Mouse (Mus musculus): Measurements from ENCODE around the gene Klhdc1.

- no peak for TF ChIP-seq CTCF (IDR thresholded peaks at IDR 0.05; ENCODE audit: low read depth)
- TF ChIP-seq EP300 (IDR thresholded peaks at IDR 0.05; ENCODE audit: low read depth), result no peak
Measured at GRCm38 (mm10) chr12:69214393-69214792, 26.6 kb upstream of the Klhdc1 start.

Data from heart, postnatal 0 days (tissue).